Mouse (Mus musculus) neural tube, embryonic 11.5 days (tissue): ENCODE measurements at regions not wholly inside any gene's neighbourhood (a gene's known extent, or its start where the extent isn't known, plus 50 kb on each side); places are given as distances from the start of the nearest gene placed in this dataset.

Experiments used
- ATAC-seq: fragments of 200-750 bp; cut with Nextera tagmentation; 2 replicates; pipeline ENCODE4 v1.8.0; 2017; ENCODE audit warnings: moderate number of reproducible peaks, mild to moderate bottlenecking, moderate TSS enrichment, moderate library complexity; ENCODE audit not compliant: insufficient read depth, low FRiP score, low TSS enrichment
- DNase-seq: peaks from one replicate; pipeline ENCODE4 v3.0.0-alpha.2; 2015; ENCODE audit warnings: low spot score
- H3K27ac ChIP-seq: fragments of 300-500 bp; sonication (generic); 2 replicates; pipeline ENCODE4 v1.5.1; 2014; ENCODE audit warnings: low read depth, mild to moderate bottlenecking, low read length
- H3K27me3 ChIP-seq: fragments of 300-500 bp; sonication (generic); 2 replicates; pipeline ENCODE4 v1.6.1; 2014; ENCODE audit warnings: mild to moderate bottlenecking, low read length, mixed read lengths; ENCODE audit not compliant: control insufficient read depth, insufficient read depth
- H3K36me3 ChIP-seq: fragments of 300-500 bp; sonication (generic); 2 replicates; pipeline ENCODE4 v1.6.1; 2014; ENCODE audit warnings: mild to moderate bottlenecking, low read length, moderate library complexity, mixed read lengths; ENCODE audit not compliant: control insufficient read depth, insufficient read depth
- H3K4me1 ChIP-seq: fragments of 300-500 bp; sonication (generic); 2 replicates; pipeline ENCODE4 v1.6.1; 2014; ENCODE audit warnings: low read length, mixed read lengths; ENCODE audit not compliant: control insufficient read depth, insufficient read depth
- H3K4me2 ChIP-seq: fragments of 300-500 bp; sonication (generic); 2 replicates; pipeline ENCODE4 v1.6.1; 2014; ENCODE audit warnings: low read depth, mild to moderate bottlenecking, moderate library complexity
- H3K4me3 ChIP-seq: fragments of 300-500 bp; sonication (generic); 2 replicates; pipeline ENCODE4 v1.5.1; 2014; ENCODE audit warnings: low read depth, low read length
- H3K9ac ChIP-seq: fragments of 300-500 bp; sonication (generic); 2 replicates; pipeline ENCODE4 v1.6.1; 2014; ENCODE audit warnings: mild to moderate bottlenecking, low read length
- H3K9me3 ChIP-seq: fragments of 300-500 bp; sonication (generic); 2 replicates; pipeline ENCODE4 v1.6.1; 2016; ENCODE audit warnings: low read length; ENCODE audit not compliant: control insufficient read depth
- WGBS: fragments of 180-500 bp; shearing (Covaris S2); extraction: QIAGEN DNeasy Blood & Tissue Kit; methylation state at CpG from one replicate; pipeline ENCODE4 v1.1.7; 2014; 5-methylcytosine and 5-hydroxymethylcytosine counted together

GRCm38 (mm10) chr2:159334711-159335110, 540.1 kb downstream of the Dhx35 start:
- DNase-seq (no peak), ATAC-seq (no peak)
- Histone ChIP-seq H3K9ac (no peak overlapping the region), H3K4me2 (no peak overlapping the region), H3K27me3 (no peaks in the 10 kb centered on the region), H3K4me3 (no peak overlapping the region), H3K4me1 (no peaks in the 10 kb centered on the region), H3K9me3 (no peaks in the 10 kb centered on the region), H3K36me3 (no peaks in the 10 kb centered on the region), H3K27ac (no peak overlapping the region)
- WGBS = 60% methylated on average over 3 of the region's 3 CpGs

DNA sequence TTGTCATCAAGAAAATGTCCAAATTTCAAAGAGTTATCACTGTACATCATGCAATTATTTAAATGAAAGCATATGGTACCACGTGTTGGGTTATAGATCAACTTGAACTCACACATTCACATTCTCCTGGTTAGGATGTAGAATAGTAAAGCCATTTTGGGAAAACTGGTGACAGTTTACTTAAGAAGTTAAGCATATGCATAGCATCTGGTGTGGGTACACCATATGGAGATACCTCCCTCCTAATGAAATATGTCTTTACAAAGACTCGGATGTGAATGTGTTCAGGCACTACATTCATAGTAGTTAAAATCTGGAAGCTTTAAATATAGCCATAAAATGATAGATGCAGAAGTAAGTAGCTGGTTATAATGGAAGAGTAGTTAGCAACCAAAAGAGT, 542.0 kb downstream of the Dhx35 start:
- Histone ChIP-seq H3K4me1 (no peaks in the 10 kb centered on the region), H3K36me3 (no peaks in the 10 kb centered on the region), H3K27me3 (no peaks in the 10 kb centered on the region), H3K27ac (no peak overlapping the region), H3K4me2 (no peak overlapping the region), H3K9ac (no peak overlapping the region), H3K4me3 (no peak overlapping the region), H3K9me3 (no peaks in the 10 kb centered on the region)
- no peak for DNase-seq
- 75% methylated on average over 2 of the region's 2 CpGs for WGBS
- no peak for ATAC-seq

DNA sequence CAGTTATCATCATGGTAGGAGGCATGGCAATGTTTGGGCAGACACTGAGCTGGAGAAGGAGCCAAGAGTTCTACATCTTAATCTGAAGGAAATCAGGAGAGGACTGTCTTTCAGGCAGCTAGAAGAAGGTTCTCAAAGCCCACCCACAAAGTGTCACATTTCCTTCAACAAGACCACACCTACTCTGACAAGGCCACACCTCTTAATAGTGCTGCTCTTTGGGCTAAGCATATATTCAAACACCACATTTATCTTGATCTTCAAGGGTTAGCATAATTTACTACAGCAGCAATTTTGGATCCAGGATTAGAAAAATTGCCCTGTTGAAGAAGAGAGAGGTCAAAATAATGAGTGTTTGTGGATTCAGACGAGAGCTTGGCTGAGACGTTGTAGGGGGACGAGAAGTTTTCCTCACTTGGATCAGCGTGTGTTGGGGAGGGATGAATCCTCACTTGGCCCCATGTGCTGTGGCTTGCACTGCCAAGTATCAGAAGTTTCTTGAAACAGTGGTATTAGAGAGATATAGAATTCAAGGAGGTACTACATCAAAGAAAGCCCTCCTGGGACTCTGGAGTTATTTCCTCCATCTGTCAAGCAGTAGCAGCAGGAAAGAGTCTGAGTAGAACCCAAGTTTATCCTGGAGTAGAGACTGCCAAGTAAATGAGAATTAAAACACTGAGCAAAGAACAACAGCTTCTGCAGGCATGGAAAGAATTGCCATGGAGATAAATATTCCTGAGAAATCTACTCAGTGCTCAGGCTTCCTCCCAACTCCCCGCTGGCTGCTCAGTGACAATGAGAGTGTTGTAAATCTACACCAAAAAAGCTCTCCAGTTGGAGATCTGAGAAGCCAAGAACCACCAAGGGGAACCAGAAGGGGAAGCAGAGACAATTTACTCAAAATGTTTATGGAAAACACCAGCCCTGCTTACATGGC, 549.3 kb downstream of the Dhx35 start:
- H3K4me1 ChIP-seq = no peaks in the 10 kb centered on the region

GRCm38 (mm10) chr2:159354247-159354646, 559.6 kb downstream of the Dhx35 start:
- H3K4me2 ChIP-seq = no peak overlapping the region
- H3K36me3 ChIP-seq = no peaks in the 10 kb centered on the region
- no peak overlapping the region for H3K27ac ChIP-seq
- H3K9ac ChIP-seq = no peak overlapping the region
- no peak overlapping the region for H3K4me3 ChIP-seq
- 87% methylated on average over 2 of the region's 2 CpGs for WGBS
- H3K27me3 ChIP-seq = no peaks in the 10 kb centered on the region
- DNase-seq = no peak
- no peak for ATAC-seq
- H3K4me1 ChIP-seq = no peaks in the 10 kb centered on the region
- H3K9me3 ChIP-seq = no peaks in the 10 kb centered on the region

More for the DNA sequence above, 549.3 kb downstream of the Dhx35 start:
- Histone ChIP-seq H3K9ac (no peak overlapping the region), H3K9me3 (no peaks in the 10 kb centered on the region), H3K4me3 (no peak overlapping the region), H3K36me3 (no peaks in the 10 kb centered on the region), H3K27ac (no peak overlapping the region), H3K27me3 (no peaks in the 10 kb centered on the region), H3K4me2 (no peak overlapping the region)
- DNase-seq (no peak), ATAC-seq (no peak)
- 76% methylated on average over 5 of the region's 5 CpGs for WGBS

DNA sequence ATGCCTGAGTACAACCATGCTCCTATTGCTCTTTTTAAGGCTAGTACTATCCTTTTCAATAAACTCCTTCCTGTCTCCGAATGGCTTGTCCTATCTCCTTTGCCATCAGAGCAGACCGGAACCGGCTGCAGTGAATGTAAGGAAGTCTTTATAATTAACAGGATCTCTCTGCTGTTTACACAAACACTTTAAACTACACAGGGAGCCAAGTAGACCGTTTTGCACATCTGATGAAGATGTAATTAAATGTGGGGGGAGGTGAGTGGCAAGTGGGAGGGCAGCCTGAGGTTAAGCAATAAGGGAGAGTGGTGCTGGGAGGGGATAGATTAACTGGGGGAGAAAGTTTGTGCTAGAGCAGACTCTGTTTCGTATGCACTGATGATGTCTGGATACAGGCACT, 561.9 kb downstream of the Dhx35 start:
- H3K4me1 ChIP-seq = no peaks in the 10 kb centered on the region
- H3K27me3 ChIP-seq = no peaks in the 10 kb centered on the region
- H3K4me2 ChIP-seq = no peak overlapping the region
- 56% methylated on average over 5 of the region's 5 CpGs for WGBS
- no peaks in the 10 kb centered on the region for H3K9me3 ChIP-seq
- no peak overlapping the region for H3K4me3 ChIP-seq
- ATAC-seq (no peak), DNase-seq (no peak)
- H3K9ac ChIP-seq = no peak overlapping the region
- no peak overlapping the region for H3K27ac ChIP-seq
- no peaks in the 10 kb centered on the region for H3K36me3 ChIP-seq

DNA sequence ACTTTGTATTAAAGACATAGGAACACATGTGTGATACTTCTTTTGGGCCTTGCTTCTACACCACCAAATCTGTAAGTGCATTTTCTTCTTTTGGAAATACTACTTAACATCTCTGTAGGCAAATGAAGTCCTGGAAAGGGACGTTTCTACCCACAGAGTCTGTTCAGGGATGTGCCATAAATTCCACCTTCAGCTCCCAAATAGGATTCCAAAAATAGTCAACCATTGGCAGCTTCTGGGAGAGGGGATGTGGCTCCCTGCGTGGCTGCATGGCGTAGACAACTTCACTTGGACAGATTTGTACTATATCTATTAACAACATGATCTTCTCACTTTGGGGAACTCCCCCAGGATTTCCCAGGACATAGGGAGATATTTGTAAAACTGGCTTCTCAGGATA, 566.8 kb downstream of the Dhx35 start:
- H3K4me1 ChIP-seq = no peaks in the 10 kb centered on the region
- no peak overlapping the region for H3K4me2 ChIP-seq
- H3K27me3 ChIP-seq = no peaks in the 10 kb centered on the region
- H3K9ac ChIP-seq = no peak overlapping the region
- H3K9me3 ChIP-seq = no peaks in the 10 kb centered on the region
- H3K27ac ChIP-seq = no peak overlapping the region
- DNase-seq = no peak
- no peak for ATAC-seq
- H3K36me3 ChIP-seq = no peaks in the 10 kb centered on the region
- 75% methylated on average over 3 of the region's 3 CpGs for WGBS
- no peak overlapping the region for H3K4me3 ChIP-seq

DNA sequence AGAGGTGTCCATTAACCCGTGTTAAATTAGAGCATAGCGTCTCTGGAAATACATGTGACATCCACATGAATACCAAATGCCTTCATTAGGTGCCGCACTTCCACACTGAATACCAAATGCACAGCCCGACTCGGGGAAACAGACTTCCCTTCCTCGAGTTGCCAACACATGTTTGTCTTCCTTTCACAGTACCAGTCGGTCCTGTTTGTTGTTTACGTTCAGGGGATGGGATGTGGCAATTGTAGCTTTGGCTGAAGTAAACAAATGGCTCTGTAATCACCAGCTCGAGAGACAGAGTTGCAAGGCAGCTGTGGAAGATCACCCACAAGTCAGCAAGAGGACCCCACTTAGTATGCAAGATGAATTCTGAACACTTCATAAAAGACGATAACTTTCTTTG, 598.3 kb downstream of the Dhx35 start:
- no peak for ATAC-seq

GRCm38 (mm10) chr2:159401421-159402100, 607.0 kb downstream of the Dhx35 start:
- H3K4me2 ChIP-seq = no peak overlapping the region
- H3K27me3 ChIP-seq = no peaks in the 10 kb centered on the region
- no peak overlapping the region for H3K27ac ChIP-seq
- DNase-seq (no peak), ATAC-seq (no peak)
- H3K9ac ChIP-seq = no peak overlapping the region
- WGBS = 56% methylated on average over 9 of the region's 9 CpGs
- H3K36me3 ChIP-seq = no peaks in the 10 kb centered on the region
- no peak overlapping the region for H3K4me3 ChIP-seq
- H3K4me1 ChIP-seq = no peaks in the 10 kb centered on the region
- no peaks in the 10 kb centered on the region for H3K9me3 ChIP-seq

More for the DNA sequence above, 598.3 kb downstream of the Dhx35 start:
- Histone ChIP-seq H3K4me1 (no peaks in the 10 kb centered on the region), H3K27me3 (no peaks in the 10 kb centered on the region), H3K4me3 (no peak overlapping the region), H3K27ac (no peak overlapping the region), H3K9me3 (no peaks in the 10 kb centered on the region), H3K4me2 (no peak overlapping the region), H3K36me3 (no peaks in the 10 kb centered on the region), H3K9ac (no peak overlapping the region)
- 71% methylated on average over 10 of the region's 10 CpGs for WGBS
- no peak for DNase-seq

DNA sequence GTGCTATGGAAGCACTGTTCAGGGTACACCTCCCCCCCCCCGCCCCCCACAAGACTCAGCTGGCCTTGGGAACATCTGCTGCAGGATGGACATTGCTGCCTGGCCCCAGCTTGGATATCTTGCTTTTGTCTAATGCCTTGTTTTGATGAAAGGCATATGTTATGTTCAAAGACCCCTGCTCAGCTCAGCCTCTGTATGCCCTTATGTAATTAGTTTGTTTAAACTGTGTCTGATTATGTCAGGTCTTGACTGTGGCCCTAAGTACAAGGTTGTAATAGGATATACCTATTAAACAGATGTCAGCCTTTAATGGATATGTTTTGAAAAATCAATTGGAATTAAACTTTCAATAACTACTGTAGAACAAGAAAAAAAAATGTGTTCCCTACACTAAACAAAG, 610.3 kb downstream of the Dhx35 start:
- Histone ChIP-seq H3K4me2 (no peak overlapping the region), H3K9me3 (no peaks in the 10 kb centered on the region), H3K27ac (no peak overlapping the region), H3K4me1 (no peaks in the 10 kb centered on the region), H3K4me3 (no peak overlapping the region), H3K9ac (no peak overlapping the region), H3K36me3 (no peaks in the 10 kb centered on the region), H3K27me3 (no peaks in the 10 kb centered on the region)
- no peak for ATAC-seq
- 63% methylated on average over 1 of the region's 1 CpGs for WGBS
- DNase-seq = no peak
